Mouse (Mus musculus) regulatory T cell (primary cell): Measurements from ENCODE around the gene Spg11.

ENCODE experiments used
- in situ Hi-C: fragments of 300-600 bp; cut with MboI, MseI; formaldehyde crosslinking; loops from one replicate; pipeline ENCODE4 v1.15.1; 2025; ENCODE audit warnings: high pct_unique_total_duplicates

Gene Spg11

GRCm38 (mm10) chr2:122117961-122118958, at the start of gene Spg11:
TSS of gene Spg11 (minus strand) at chr2:122118386.
- in situ Hi-C loops: no loop called here

GRCm38 (mm10) chr2:122164293-122164692, 46.1 kb upstream of the Spg11 start:
- in situ Hi-C loops: no loop called here

GRCm38 (mm10) chr2:122163430-122164195, 45.4 kb upstream of the Spg11 start:
- in situ Hi-C loops: no loop called here

- in situ Hi-C loops: no loop called here
Observed at GRCm38 (mm10) chr2:122162529-122162928, 44.3 kb upstream of the Spg11 start.

GRCm38 (mm10) chr2:122161542-122161941, 43.4 kb upstream of the Spg11 start:
- in situ Hi-C loops: no loop called here

- in situ Hi-C loops: no loop called here
Observed at GRCm38 (mm10) chr2:122160680-122161079, 42.5 kb upstream of the Spg11 start, which contains the start of gene Trim69. TSS of gene Trim69 (plus strand) at chr2:122160700.

GRCm38 (mm10) chr2:122159667-122160066, 41.5 kb upstream of the Spg11 start:
- in situ Hi-C loops: no loop called here

- in situ Hi-C loops: no loop called here
Observed at GRCm38 (mm10) chr2:122158362-122158802, 40.2 kb upstream of the Spg11 start.

GRCm38 (mm10) chr2:122157561-122157960, 39.4 kb upstream of the Spg11 start:
- in situ Hi-C loops: no loop called here

- in situ Hi-C loops: no loop called here
Observed at GRCm38 (mm10) chr2:122156051-122156700, 38.0 kb upstream of the Spg11 start.

GRCm38 (mm10) chr2:122155292-122155691, 37.1 kb upstream of the Spg11 start:
- in situ Hi-C loops: no loop called here

- in situ Hi-C loops: no loop called here
Observed at GRCm38 (mm10) chr2:122154479-122154878, 36.3 kb upstream of the Spg11 start.

GRCm38 (mm10) chr2:122153681-122154365, 35.6 kb upstream of the Spg11 start:
- in situ Hi-C loops: no loop called here

GRCm38 (mm10) chr2:122152850-122153249, 34.7 kb upstream of the Spg11 start:
- in situ Hi-C loops: no loop called here

GRCm38 (mm10) chr2:122151221-122151620, 33.0 kb upstream of the Spg11 start:
- in situ Hi-C loops: no loop called here

GRCm38 (mm10) chr2:122149716-122150115, 31.5 kb upstream of the Spg11 start:
- in situ Hi-C loops: no loop called here

- in situ Hi-C loops: no loop called here
Observed at GRCm38 (mm10) chr2:122149316-122149715, 31.1 kb upstream of the Spg11 start.

- in situ Hi-C loops: no loop called here
Observed at GRCm38 (mm10) chr2:122148242-122148917, 30.2 kb upstream of the Spg11 start.

GRCm38 (mm10) chr2:122147508-122148241, 29.5 kb upstream of the Spg11 start, which contains the start of gene B2m:
TSS of gene B2m (plus strand) at chr2:122147686.
- in situ Hi-C loops: no loop called here

- in situ Hi-C loops: no loop called here
Observed at GRCm38 (mm10) chr2:122146687-122147086, 28.5 kb upstream of the Spg11 start.
